Mouse (Mus musculus) v-Abl transformed pro-B cells (cell line): Measurements from ENCODE around the gene Camkk1.

Experiments
- in situ Hi-C, 2 experiments: fragments of 400-800 bp; cut with MboI; formaldehyde crosslinking; loops; one replicate each; pipeline ENCODE4 v1.15.1; 2025; ENCODE audit not compliant: unreplicated experiment in 2 of 2

Camkk1 gene

DNA sequence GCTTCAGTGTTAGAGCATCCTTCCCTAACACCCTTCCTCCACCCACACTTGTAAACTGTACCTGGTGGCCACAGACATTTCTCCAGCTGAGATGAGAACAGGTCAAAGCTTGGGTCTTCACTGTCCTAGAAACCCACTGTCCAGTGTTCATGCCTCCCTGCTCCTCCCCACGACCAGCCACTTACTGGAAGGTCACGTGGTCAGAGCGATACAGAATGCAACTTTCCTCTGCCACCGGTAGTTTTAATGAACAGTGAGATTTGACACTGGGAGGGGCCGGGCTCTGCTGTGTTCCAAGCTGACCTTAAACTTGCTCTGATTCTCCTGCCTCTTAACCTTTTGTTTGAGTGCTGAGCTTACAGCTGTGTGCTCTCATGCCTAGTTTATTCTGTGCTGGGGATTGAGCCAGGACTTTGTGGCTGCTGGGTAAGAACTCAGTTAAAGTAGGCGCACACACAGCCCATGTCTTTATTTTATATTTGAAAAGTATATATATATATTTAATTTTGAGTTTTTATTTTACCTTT lies 25.5 kb downstream of the Camkk1 start:
- in situ Hi-C loops: loop anchor here (5.0 to 25.0 kb wide), 4 partner anchors 37 to 1331 kb away; partner anchors contain the start of genes 4933427D14Rik (in 1 of the 2), Ggt6 (in 1 of the 2), Gm43951 (in 1 of the 2) and Med31 (in 1 of the 2)

DNA sequence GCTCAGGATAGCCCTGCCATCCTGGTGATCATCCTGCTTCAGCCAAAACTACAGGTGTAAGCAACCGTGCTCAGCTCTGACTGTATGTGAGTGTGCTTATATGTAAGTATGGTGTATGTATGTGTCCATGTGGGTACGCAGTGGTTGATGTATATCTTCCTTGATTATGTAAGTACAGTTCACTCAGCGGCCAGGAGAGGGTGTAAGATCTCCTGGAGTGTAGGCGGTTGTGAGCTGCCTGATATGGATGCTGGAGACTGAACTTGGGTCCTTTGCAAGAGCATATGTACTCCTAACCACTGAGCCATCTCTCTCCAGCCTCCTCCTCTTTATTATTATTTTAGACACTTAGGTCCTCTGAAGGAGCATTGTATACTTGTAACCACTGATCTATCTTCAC lies 26.0 kb downstream of the Camkk1 start:
- in situ Hi-C loops: loop anchor here (5.0 to 25.0 kb wide), 5 partner anchors 32 to 1330 kb away; partner anchors contain the start of genes 4933427D14Rik (in 1 of the 2), Ggt6 (in 1 of the 2), Gm43951 (in 1 of the 2) and Med31 (in 1 of the 2)

DNA sequence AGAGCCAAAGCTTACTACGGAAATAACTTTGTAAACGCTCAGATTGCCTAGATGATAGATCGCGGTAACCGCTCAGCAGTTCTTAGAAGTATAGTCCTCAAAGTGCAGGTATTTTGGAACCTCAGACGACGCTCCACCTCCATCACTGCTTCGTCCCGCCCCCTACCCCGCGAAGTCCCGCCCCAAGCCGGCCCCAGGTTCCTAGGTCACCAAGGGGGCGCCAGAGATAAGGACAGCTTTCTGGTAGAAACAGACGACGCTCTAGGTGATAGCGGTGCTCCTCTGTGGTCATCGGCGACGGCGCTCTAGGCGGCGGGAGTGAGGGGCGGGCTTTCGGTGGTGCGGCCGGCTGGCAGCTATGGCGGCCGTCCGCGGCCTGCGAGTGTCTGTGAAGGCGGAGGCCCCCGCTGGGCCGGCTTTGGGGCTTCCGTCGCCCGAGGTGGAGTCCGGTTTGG lies 28.8 kb downstream of the Camkk1 start, which contains the start of gene Ncbp3:
TSS of gene Ncbp3 (plus strand) at position 242 of the 455 bp plus-strand sequence.
- in situ Hi-C loops: loop anchor here (5.0 to 25.0 kb wide), 4 partner anchors 35 to 1327 kb away; partner anchors contain the start of genes 4933427D14Rik (in 1 of the 2), Ggt6 (in 1 of the 2), Gm43951 (in 1 of the 2) and Med31 (in 1 of the 2)

- in situ Hi-C loops: loop anchor here (5.0 to 25.0 kb wide), 4 partner anchors 36 to 1327 kb away; partner anchors contain the start of genes 4933427D14Rik (in 1 of the 2), Ggt6 (in 1 of the 2), Gm43951 (in 1 of the 2) and Med31 (in 1 of the 2)
Observed at GRCm38 (mm10) chr11:73048030-73048876, 29.4 kb downstream of the Camkk1 start.

- in situ Hi-C loops: loop anchor here (5.0 to 25.0 kb wide), 4 partner anchors 37 to 1325 kb away; partner anchors contain the start of genes 4933427D14Rik (in 1 of the 2), Ggt6 (in 1 of the 2), Gm43951 (in 1 of the 2) and Med31 (in 1 of the 2)
Observed at GRCm38 (mm10) chr11:73049335-73049734, 30.5 kb downstream of the Camkk1 start.

- in situ Hi-C loops: no loop called here
Observed at GRCm38 (mm10) chr11:73052795-73053194, 34.0 kb downstream of the Camkk1 start.

GRCm38 (mm10) chr11:73057701-73058100 lies 38.9 kb downstream of the Camkk1 start:
- in situ Hi-C loops: no loop called here

GRCm38 (mm10) chr11:73059630-73060029 lies 40.8 kb downstream of the Camkk1 start:
- in situ Hi-C loops: no loop called here

- in situ Hi-C loops: no loop called here
Observed at GRCm38 (mm10) chr11:73061413-73061812, 42.6 kb downstream of the Camkk1 start.

DNA sequence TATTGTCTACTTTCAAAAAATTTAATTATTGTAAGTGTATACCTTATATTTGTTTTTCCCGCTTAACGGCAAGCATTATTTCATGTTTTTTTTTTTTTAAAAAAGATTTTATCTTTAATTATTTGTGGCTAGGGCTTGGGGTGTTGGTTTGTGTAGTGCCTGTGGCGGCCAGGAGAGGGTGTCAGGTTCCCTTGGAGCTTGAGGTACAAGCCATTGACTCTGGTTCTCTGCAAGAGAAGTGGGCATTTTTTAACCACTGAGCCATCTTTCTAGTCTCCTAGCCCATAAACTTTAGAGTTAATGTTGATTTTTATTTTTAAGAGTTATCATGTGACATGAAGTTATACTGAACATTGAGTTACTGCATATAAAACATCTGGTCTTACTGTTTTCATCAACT lies 53.0 kb downstream of the Camkk1 start:
- in situ Hi-C loops: loop anchor here (5.0 to 10.0 kb wide), 3 partner anchors 35 to 1295 kb away; partner anchors contain the start of genes Ctns (in 1 of the 2) and Shpk (in 1 of the 2)

DNA sequence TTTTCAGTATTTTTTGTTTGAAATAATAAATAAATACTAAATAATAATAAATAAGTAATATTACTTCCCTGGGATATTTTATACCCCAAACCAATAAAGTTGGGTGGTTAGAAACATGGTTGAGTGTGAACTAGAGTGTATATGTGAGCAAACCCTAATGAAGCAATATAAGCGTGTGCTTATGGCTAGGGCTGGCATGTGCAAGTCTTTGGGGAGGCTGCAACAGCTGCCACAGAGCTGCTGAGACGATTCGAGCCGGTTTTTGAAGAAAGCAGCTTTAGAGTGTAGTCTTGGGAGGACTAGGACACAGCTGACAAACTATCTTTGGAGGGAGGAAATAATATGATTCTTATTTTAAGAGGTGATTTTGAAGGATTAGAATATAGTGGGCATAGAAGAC lies 57.5 kb downstream of the Camkk1 start:
- in situ Hi-C loops: loop anchor here in 1 of 2 experiments (10.0 kb wide), 1 partner anchor 119 kb away; the partner anchor contains the start of genes Ctns and Shpk

- in situ Hi-C loops: loop anchor here in 1 of 2 experiments (10.0 kb wide), 1 partner anchor 118 kb away; the partner anchor contains the start of genes Ctns and Shpk
Observed at GRCm38 (mm10) chr11:73076733-73077132, 57.9 kb downstream of the Camkk1 start.

- in situ Hi-C loops: loop anchor here in 1 of 2 experiments (10.0 kb wide), 1 partner anchor 118 kb away; the partner anchor contains the start of genes Ctns and Shpk
Observed at GRCm38 (mm10) chr11:73077211-73077720, 58.5 kb downstream of the Camkk1 start.

GRCm38 (mm10) chr11:73078615-73079014 lies 59.8 kb downstream of the Camkk1 start:
- in situ Hi-C loops: loop anchor here in 1 of 2 experiments (10.0 kb wide), 1 partner anchor 116 kb away; the partner anchor contains the start of genes Ctns and Shpk

DNA sequence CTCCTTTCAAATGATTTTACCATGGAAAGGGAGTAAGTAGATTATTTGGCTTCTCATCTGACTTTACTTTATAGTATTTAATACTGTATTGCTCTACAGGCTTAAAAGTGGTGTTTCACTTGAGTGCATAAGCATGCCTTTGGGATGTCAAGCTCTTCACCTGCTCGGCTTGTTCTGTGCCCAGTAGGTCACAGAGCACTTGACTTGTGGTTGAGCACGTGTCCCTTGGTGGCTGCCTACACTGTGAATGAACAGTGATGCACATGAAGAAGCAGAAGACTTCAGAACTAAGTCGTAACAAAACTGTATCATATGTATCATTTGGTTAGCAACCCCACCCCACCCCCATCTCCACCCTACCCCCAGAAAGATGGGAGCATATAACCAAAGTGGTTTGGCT lies 61.5 kb downstream of the Camkk1 start:
- in situ Hi-C loops: no loop called here

DNA sequence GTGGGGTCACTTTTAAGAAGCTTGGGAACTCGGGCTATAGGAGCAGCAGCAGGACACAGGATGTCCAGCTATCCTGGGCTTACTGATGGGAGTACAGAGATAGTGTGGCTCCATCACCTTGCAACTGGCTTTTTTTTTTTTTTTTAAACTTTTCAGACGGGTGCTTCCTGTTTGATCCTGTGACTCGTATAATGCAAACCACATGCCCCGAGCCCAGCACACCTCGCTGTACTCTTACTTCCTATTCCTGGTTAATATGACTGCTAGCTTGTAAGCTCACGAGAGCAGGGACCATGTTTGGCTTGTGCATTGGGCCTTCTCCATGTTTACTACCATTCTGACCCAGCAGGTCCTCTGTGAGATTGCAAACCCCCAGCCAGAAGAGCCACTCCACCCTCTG lies 65.5 kb downstream of the Camkk1 start:
- in situ Hi-C loops: no loop called here

- in situ Hi-C loops: no loop called here
Observed at GRCm38 (mm10) chr11:73084804-73085231, 66.0 kb downstream of the Camkk1 start.

GRCm38 (mm10) chr11:73085391-73085790 lies 66.6 kb downstream of the Camkk1 start:
- in situ Hi-C loops: no loop called here

- in situ Hi-C loops: no loop called here
Observed at GRCm38 (mm10) chr11:73087700-73088480, 69.1 kb downstream of the Camkk1 start.
